Mouse (Mus musculus): ENCODE measurements around the gene Ubap1l.

DNA sequence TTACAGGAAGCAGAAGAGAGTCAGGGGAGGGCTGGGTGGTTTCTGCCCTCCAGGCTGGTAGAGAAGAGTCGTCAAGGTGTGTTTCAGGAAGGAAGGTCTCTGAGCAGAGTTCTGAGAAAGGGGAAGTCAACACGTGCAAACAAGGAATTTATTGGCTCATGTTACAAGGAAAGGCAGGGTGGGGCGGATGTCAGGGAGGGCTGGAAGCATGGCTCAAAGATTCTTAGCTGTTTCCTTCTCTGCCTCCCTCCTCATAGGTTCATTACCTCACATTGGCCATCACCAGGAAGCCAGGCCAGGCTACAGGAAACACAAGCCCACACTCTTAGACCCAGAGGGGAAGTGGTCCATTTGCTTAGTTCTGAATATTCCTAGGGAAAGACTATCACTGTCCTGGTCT lies 63.6 kb downstream of the Ubap1l start:
- TF ChIP-seq EP300 (IDR thresholded peaks at IDR 0.05; ENCODE audit: low read depth): no peak
- no peak for TF ChIP-seq CTCF (IDR thresholded peaks at IDR 0.05; ENCODE audit: low read depth)
